In the genomic region with DNA sequence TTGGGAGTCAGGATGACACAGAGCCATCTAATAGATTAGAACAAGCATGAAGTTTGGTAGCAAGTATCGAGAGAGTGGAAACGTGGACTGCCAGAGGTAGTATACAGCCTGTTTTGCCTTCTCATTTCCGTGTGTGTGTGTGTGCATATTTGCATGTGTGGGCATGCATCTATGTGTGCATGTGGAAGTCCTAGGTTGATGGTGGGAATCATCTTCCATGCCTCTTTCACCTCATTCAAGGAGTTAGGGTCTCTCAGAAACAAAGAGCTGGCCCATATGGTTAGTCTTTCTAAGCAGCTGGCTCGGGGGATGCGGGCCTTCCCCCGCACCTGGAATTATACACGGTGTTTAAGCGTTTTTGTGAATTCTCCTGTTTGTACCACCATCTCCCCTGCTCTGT, we compare ENCODE assay signal across 7 mouse cellular contexts. TPM values are rescaled to one million over a fixed set of nuclear protein-coding genes. Genes with fewer than 3 reads are reported as not detected.
DNase-seq lines count a peak whose midpoint lies in the region; ATAC-seq and TF ChIP-seq lines count a peak whose summit lies in the region.

No protein-coding gene starts in this region.

- peaks cover 13% of the 10 kb centered on the region for H3K36me3 ChIP-seq in kidney, embryonic 16.5 days (ENCODE audit: insufficient read depth, low read length)
- peaks cover 21% of the 10 kb centered on the region for H3K36me3 ChIP-seq in embryonic facial prominence, embryonic 13.5 days
- peaks cover 15% of the 10 kb centered on the region; the same call in 1 of the 2 replicates for H3K36me3 ChIP-seq in hindbrain, postnatal 0 days (ENCODE audit: insufficient read depth, low read length)
- H3K36me3 ChIP-seq in midbrain, embryonic 16.5 days (ENCODE audit: control insufficient read depth, insufficient read depth, low read length) = peaks cover 7% of the 10 kb centered on the region; the same call in 1 of the 2 replicates

- no peak for ATAC-seq in kidney, embryonic 16.5 days (ENCODE audit: low FRiP score, low TSS enrichment)
- ATAC-seq in embryonic facial prominence, embryonic 13.5 days (ENCODE audit: insufficient number of reproducible peaks, insufficient read depth, low FRiP score, low TSS enrichment, low read depth) = no peak
- ATAC-seq in hindbrain, postnatal 0 days = no peak
- ATAC-seq in midbrain, embryonic 16.5 days = no peak
- ATAC-seq in megakaryocyte-erythroid progenitor cell, adult 5-6 weeks (replicated peaks; ENCODE audit: low FRiP score, low TSS enrichment, poor library complexity, severe bottlenecking) = no peak

- WGBS in kidney, embryonic 16.5 days = 91% methylated on average over 8 of the region's 8 CpGs
- WGBS in embryonic facial prominence, embryonic 13.5 days = 87% methylated on average over 8 of the region's 8 CpGs
- WGBS in hindbrain, postnatal 0 days = 89% methylated on average over 8 of the region's 8 CpGs
- 91% methylated on average over 8 of the region's 8 CpGs for WGBS in midbrain, embryonic 16.5 days

- DNase-seq in kidney, adult 18-20 months = no peak
- DNase-seq in hindbrain, postnatal 0 days (ENCODE audit: low spot score) = no peak
- DNase-seq in right cerebral cortex, postnatal 36 days (ENCODE audit: low spot score in 2 of 2) = no peak

- peaks cover 32% of the 10 kb centered on the region; the same call in 1 of the 2 replicates for H3K4me1 ChIP-seq in kidney, embryonic 16.5 days (ENCODE audit: insufficient read depth, low read length)
- H3K4me1 ChIP-seq in embryonic facial prominence, embryonic 13.5 days = peaks cover 17% of the 10 kb centered on the region
- peaks cover 5% of the 10 kb centered on the region; the same call in 1 of the 2 replicates for H3K4me1 ChIP-seq in hindbrain, postnatal 0 days (ENCODE audit: insufficient read depth, low read length)
- H3K4me1 ChIP-seq in midbrain, embryonic 16.5 days (ENCODE audit: control insufficient read depth, insufficient read depth, low read length) = peaks cover 36% of the 10 kb centered on the region

- H3K27ac ChIP-seq in kidney, embryonic 16.5 days (ENCODE audit: low read length) = no peak overlapping the region
- H3K27ac ChIP-seq in embryonic facial prominence, embryonic 13.5 days = no peak overlapping the region
- no peak overlapping the region for H3K27ac ChIP-seq in hindbrain, postnatal 0 days
- no peak overlapping the region for H3K27ac ChIP-seq in midbrain, embryonic 16.5 days (ENCODE audit: low read length)

- TF ChIP-seq CTCF in hindbrain, postnatal 0 days (IDR thresholded peaks at IDR 0.05; ENCODE audit: low read depth) = no peak

- peak overlapping the region; percentile 69; the same call in 1 of the 2 replicates for H3K4me2 ChIP-seq in kidney, embryonic 16.5 days (replicated peaks; ENCODE audit: low read depth, low read length)
- H3K4me2 ChIP-seq in embryonic facial prominence, embryonic 13.5 days = peak overlapping the region; percentile 78
- H3K4me2 ChIP-seq in hindbrain, postnatal 0 days (ENCODE audit: low read depth, low read length) = peak overlapping the region; percentile 83
- H3K4me2 ChIP-seq in midbrain, embryonic 16.5 days (ENCODE audit: low read length) = peak overlapping the region; percentile 68

- no peak overlapping the region for H3K9ac ChIP-seq in kidney, embryonic 16.5 days (replicated peaks; ENCODE audit: low read length)
- no peak overlapping the region for H3K9ac ChIP-seq in embryonic facial prominence, embryonic 13.5 days
- no peak overlapping the region; the same call in 1 of the 2 replicates for H3K9ac ChIP-seq in hindbrain, postnatal 0 days (replicated peaks; ENCODE audit: low read length)
- H3K9ac ChIP-seq in midbrain, embryonic 16.5 days (ENCODE audit: low read depth, low read length) = no peak overlapping the region

- no peaks in the 10 kb centered on the region for H3K27me3 ChIP-seq in kidney, embryonic 16.5 days (ENCODE audit: insufficient read depth, low read length)
- H3K27me3 ChIP-seq in embryonic facial prominence, embryonic 13.5 days = no peaks in the 10 kb centered on the region
- H3K27me3 ChIP-seq in hindbrain, postnatal 0 days (ENCODE audit: insufficient read depth, low read length) = no peaks in the 10 kb centered on the region
- no peaks in the 10 kb centered on the region for H3K27me3 ChIP-seq in midbrain, embryonic 16.5 days (ENCODE audit: control insufficient read depth, insufficient read depth, low read depth, low read length)

- H3K4me3 ChIP-seq in kidney, embryonic 16.5 days (ENCODE audit: low read length) = no peak overlapping the region
- 0 out of 2 replicates have a peak overlapping the region, but pooled peaks have one; percentile 73 for H3K4me3 ChIP-seq in embryonic facial prominence, embryonic 13.5 days
- H3K4me3 ChIP-seq in hindbrain, postnatal 0 days (ENCODE audit: low read length) = peak overlapping the region; percentile 84
- no peak overlapping the region; the same call in 1 of the 2 replicates for H3K4me3 ChIP-seq in midbrain, embryonic 16.5 days (ENCODE audit: low read depth, low read length)

- no peaks in the 10 kb centered on the region for H3K9me3 ChIP-seq in kidney, embryonic 16.5 days (ENCODE audit: low read length)
- no peaks in the 10 kb centered on the region for H3K9me3 ChIP-seq in embryonic facial prominence, embryonic 13.5 days
- no peaks in the 10 kb centered on the region for H3K9me3 ChIP-seq in hindbrain, postnatal 0 days (ENCODE audit: low read length)
- H3K9me3 ChIP-seq in midbrain, embryonic 16.5 days (replicated peaks; ENCODE audit: control insufficient read depth, low read length, poor library complexity, severe bottlenecking) = no peaks in the 10 kb centered on the region

RNA-seq across cellular contexts. Expression of gene Iars2, which starts 0.7 kb away (rescaled TPM):
- 34.2 and 35.2 TPM in 2 replicates for polyA plus RNA-seq in kidney, embryonic 16.5 days (2015; fragmentation: Nextera tagmentation; extraction: Ambion mirVana)
- polyA plus RNA-seq in embryonic facial prominence, embryonic 13.5 days (2015; fragmentation: Nextera tagmentation; extraction: Ambion mirVana) = 23.3 and 27.4 TPM in 2 replicates
- 36.9 and 39.0 TPM in 2 replicates for total RNA-seq in hindbrain, postnatal 0 days (2014; rRNA removed)
- 18.8 TPM in 2 replicates for polyA plus RNA-seq in hindbrain, postnatal 0 days (2015; fragmentation: Nextera tagmentation; extraction: Ambion mirVana)
- polyA plus RNA-seq in midbrain, embryonic 16.5 days (2015; fragmentation: Nextera tagmentation; extraction: Ambion mirVana) = 17.0 and 17.8 TPM in 2 replicates
- total RNA-seq in megakaryocyte-erythroid progenitor cell, adult 5-6 weeks (2014; fragmentation: Nextera tagmentation) = 46.5 and 56.5 TPM in 2 replicates
- total RNA-seq in megakaryocyte-erythroid progenitor cell, adult 5-6 weeks (2017) = 81.0 and 95.6 TPM in 2 replicates

RNA-seq across cellular contexts. Expression of gene Bpnt1, which starts 2.1 kb away (rescaled TPM):
- polyA plus RNA-seq in kidney, embryonic 16.5 days (2015; fragmentation: Nextera tagmentation; extraction: Ambion mirVana) = 56.4 and 65.5 TPM in 2 replicates
- polyA plus RNA-seq in embryonic facial prominence, embryonic 13.5 days (2015; fragmentation: Nextera tagmentation; extraction: Ambion mirVana) = 21.8 and 23.5 TPM in 2 replicates
- 77.1 and 89.5 TPM in 2 replicates for total RNA-seq in hindbrain, postnatal 0 days (2014; rRNA removed)
- polyA plus RNA-seq in hindbrain, postnatal 0 days (2015; fragmentation: Nextera tagmentation; extraction: Ambion mirVana) = 69.9 and 72.5 TPM in 2 replicates
- polyA plus RNA-seq in midbrain, embryonic 16.5 days (2015; fragmentation: Nextera tagmentation; extraction: Ambion mirVana) = 45.2 and 46.1 TPM in 2 replicates
- 8.0 and 10.5 TPM in 2 replicates for total RNA-seq in megakaryocyte-erythroid progenitor cell, adult 5-6 weeks (2014; fragmentation: Nextera tagmentation)
- 14.2 and 21.4 TPM in 2 replicates for total RNA-seq in megakaryocyte-erythroid progenitor cell, adult 5-6 weeks (2017)

RNA-seq across cellular contexts. Expression of gene Eprs, which starts 33.0 kb away (rescaled TPM):
- polyA plus RNA-seq in kidney, embryonic 16.5 days (2015; fragmentation: Nextera tagmentation; extraction: Ambion mirVana) = 137 TPM in 2 replicates
- 151 and 161 TPM in 2 replicates for polyA plus RNA-seq in embryonic facial prominence, embryonic 13.5 days (2015; fragmentation: Nextera tagmentation; extraction: Ambion mirVana)
- 66.0 and 69.5 TPM in 2 replicates for total RNA-seq in hindbrain, postnatal 0 days (2014; rRNA removed)
- 135 and 138 TPM in 2 replicates for polyA plus RNA-seq in hindbrain, postnatal 0 days (2015; fragmentation: Nextera tagmentation; extraction: Ambion mirVana)
- polyA plus RNA-seq in midbrain, embryonic 16.5 days (2015; fragmentation: Nextera tagmentation; extraction: Ambion mirVana) = 128 and 143 TPM in 2 replicates
- total RNA-seq in megakaryocyte-erythroid progenitor cell, adult 5-6 weeks (2014; fragmentation: Nextera tagmentation) = 120 and 136 TPM in 2 replicates
- total RNA-seq in megakaryocyte-erythroid progenitor cell, adult 5-6 weeks (2017) = 318 and 319 TPM in 2 replicates

Comparison
In these comparisons a context has a peak if more than half of its experiments do, and no peak if none do; other contexts are left out.
1. H3K4me3 ChIP-seq: peak in embryonic facial prominence, embryonic 13.5 days (single experiment) and hindbrain, postnatal 0 days (single experiment); none in kidney, embryonic 16.5 days (single experiment) and midbrain, embryonic 16.5 days (single experiment).
2. Peak in every context shown above with its lines, with median percentiles within 50 percentile points of each other: H3K4me2 ChIP-seq.